Mouse (Mus musculus) G1E (cell line): Measurements from ENCODE around the gene Tmem131l.

Experiments used
- CTCF ChIP-seq: IDR thresholded peaks from 2 replicates; pipeline ENCODE4 v1.5.1; 2012; ENCODE audit warnings: low read depth, low read length, inconsistent platforms, mixed read lengths
- GATA1 ChIP-seq: IDR thresholded peaks from 2 replicates; pipeline ENCODE4 v1.6.1; 2012; ENCODE audit warnings: borderline replicate concordance, low read length, inconsistent platforms, mixed read lengths

DNA sequence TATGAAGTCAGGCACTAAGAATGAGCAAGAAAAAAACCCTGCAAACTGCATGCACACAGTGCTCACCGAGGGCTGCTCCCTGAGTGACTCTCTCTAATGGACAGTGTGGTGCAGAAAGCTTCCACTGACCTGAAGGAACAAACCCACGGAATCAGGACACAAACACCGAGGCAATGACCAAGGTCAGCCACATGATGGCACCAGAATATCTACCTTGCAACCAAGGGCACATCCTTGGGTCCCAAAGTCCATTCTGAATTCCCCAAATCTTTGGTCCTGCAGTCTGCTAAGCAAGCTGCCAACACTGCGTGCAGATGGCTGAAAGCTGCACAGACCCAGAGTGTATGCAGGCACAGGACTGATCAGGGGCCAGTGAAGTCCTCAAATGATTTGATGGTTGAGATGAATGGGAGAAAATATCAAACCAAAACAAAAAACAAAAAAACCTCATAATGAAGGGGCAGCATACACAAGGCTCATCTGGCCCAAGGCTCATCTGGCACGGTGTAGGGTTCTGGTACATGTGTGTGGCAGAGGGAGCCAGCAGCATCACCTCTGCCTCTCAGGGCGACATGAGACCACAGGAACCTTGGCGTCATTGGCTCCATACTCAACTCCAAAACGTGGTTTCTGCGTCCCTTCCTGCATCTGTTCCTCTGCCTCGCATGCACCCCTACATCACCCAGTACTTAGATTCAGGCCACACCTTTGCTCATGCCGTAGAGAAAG is 124.0 kb downstream of the Tmem131l start:
- TF ChIP-seq CTCF (no peak), GATA1 (no peak)
